Mouse (Mus musculus) lung, embryonic 15.5 days (tissue): ENCODE measurements around the gene Gm17455. TPM values are rescaled to one million over a fixed set of nuclear protein-coding genes. Genes with fewer than 3 reads are reported as not detected.

Experiments
- ATAC-seq: fragments of 200-750 bp; cut with Nextera tagmentation; 2 replicates; pipeline ENCODE4 v1.8.0; 2017; ENCODE audit warnings: moderate number of reproducible peaks, borderline replicate concordance; ENCODE audit not compliant: low FRiP score, low TSS enrichment; ENCODE audit errors: extremely low read depth
- H3K27ac ChIP-seq: fragments of 300-500 bp; sonication (generic); 2 replicates; pipeline ENCODE4 v1.5.1; 2015; ENCODE audit warnings: moderate library complexity, mild to moderate bottlenecking, inconsistent platforms
- H3K27me3 ChIP-seq: fragments of 300-500 bp; sonication (generic); 2 replicates; pipeline ENCODE4 v1.6.1; 2015; ENCODE audit warnings: inconsistent platforms
- H3K36me3 ChIP-seq: fragments of 300-500 bp; sonication (generic); 2 replicates; pipeline ENCODE4 v1.6.1; 2015; ENCODE audit warnings: inconsistent platforms
- H3K4me1 ChIP-seq: fragments of 300-500 bp; sonication (generic); 2 replicates; pipeline ENCODE4 v1.6.1; 2015; ENCODE audit warnings: inconsistent platforms
- H3K4me2 ChIP-seq: fragments of 300-500 bp; sonication (generic); 2 replicates; pipeline ENCODE4 v1.6.1; 2015; ENCODE audit warnings: inconsistent platforms, mild to moderate bottlenecking, moderate library complexity
- H3K4me3 ChIP-seq: fragments of 300-500 bp; sonication (generic); 2 replicates; pipeline ENCODE4 v1.5.1; 2015; ENCODE audit warnings: mild to moderate bottlenecking, inconsistent platforms
- H3K9ac ChIP-seq: fragments of 300-500 bp; sonication (generic); 2 replicates; pipeline ENCODE4 v1.6.1; 2015; ENCODE audit warnings: inconsistent platforms
- H3K9me3 ChIP-seq: fragments of 300-500 bp; sonication (generic); 2 replicates; pipeline ENCODE4 v1.6.1; 2016; ENCODE audit warnings: inconsistent platforms
- WGBS: fragments of 180-500 bp; shearing (Covaris S2); methylation state at CpG from one replicate; pipeline ENCODE4 v1.1.7; 2015; 5-methylcytosine and 5-hydroxymethylcytosine counted together
- polyA plus RNA-seq: library from polyadenylated mRNA; unstranded; fragments of >200 nt; fragmentation: Nextera tagmentation; extraction: Ambion mirVana; gene quantifications from 2 replicates; pipeline ENCODE4 v1.2.1, GENCODE M21; 2015

Gm17455 gene
- 0.45 and 0.54 TPM in 2 replicates for polyA plus RNA-seq

DNA sequence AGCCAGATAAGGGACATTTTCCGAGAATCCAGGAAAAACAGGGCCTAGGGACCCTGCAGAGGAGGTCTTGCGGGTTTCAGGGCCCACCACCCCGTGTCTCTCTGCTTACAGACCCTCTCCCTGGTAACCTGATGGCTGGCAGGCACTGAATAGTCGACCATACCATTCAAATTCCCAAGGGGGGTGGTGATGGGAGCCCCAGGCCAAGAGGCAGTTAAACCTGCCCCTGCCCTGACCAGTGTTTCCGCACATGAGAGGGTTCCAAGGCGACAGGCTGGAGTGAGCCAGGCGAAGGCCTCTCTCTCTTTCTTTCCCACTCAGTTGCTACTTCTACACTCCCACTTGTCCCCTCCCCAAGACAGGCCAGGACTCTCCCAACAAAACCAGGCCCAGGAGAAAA, at the start of gene Gm17455:
TSS of gene Gm17455 (plus strand) at position 278 of the 400 bp plus-strand sequence.
- no peaks in the 10 kb centered on the region for H3K27me3 ChIP-seq
- H3K4me3 ChIP-seq: no peak within 1 kb of the TSS
- no peak for ATAC-seq
- H3K36me3 ChIP-seq: no peaks in the 10 kb centered on the region
- H3K4me1 ChIP-seq: no peaks in the 10 kb centered on the region
- no peak within 1 kb of the TSS for H3K4me2 ChIP-seq
- 39% methylated on average over 7 of the region's 7 CpGs for WGBS
- no peaks in the 10 kb centered on the region for H3K9me3 ChIP-seq
- H3K27ac ChIP-seq: no peak within 1 kb of the TSS
- H3K9ac ChIP-seq: no peak within 1 kb of the TSS

DNA sequence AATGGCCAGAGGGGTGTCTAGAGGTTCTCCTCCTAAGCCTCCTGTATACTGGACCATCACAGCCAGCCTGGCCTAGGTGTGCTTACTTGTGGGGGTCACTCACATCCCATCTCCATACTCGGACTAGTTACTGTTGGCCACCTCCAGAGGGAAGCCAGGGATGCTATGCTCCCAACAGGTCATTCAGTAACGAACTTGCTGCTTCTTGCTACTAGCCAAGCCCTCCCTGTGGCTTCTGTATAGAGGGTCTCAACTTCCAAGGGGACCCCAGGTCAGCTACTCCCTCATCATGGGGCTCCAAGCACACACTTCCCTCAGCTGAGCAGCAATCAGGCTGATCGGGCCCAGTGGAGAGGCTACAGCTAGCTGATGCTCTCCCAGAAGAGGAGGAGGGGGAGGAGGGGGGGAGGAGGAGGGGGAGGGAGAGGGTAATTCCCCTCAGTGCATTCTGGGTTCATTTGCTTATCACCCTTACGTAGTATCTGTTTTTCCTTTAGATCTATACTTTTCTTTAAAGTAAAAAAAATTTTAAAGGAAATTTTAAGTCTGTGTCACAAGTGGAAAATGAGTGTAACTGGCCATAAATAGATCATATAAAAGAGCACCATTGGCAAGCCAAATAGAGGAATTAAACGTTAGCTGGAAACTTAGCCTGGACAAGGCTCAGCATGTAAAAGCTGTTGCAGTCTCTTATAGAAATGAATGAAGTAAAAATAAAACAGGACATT, 49.3 kb upstream of the Gm17455 start:
- Histone ChIP-seq H3K27ac (peak overlapping the region; percentile 95), H3K4me3 (peak overlapping the region; percentile 22; the same call in 1 of the 2 replicates), H3K27me3 (0 out of 2 replicates have a peak, but pooled peaks cover 6% of the 10 kb centered on the region), H3K36me3 (no peaks in the 10 kb centered on the region), H3K4me2 (peak overlapping the region; percentile 40), H3K9me3 (no peaks in the 10 kb centered on the region), H3K4me1 (peaks cover 70% of the 10 kb centered on the region), H3K9ac (no peak overlapping the region)
- ATAC-seq: no peak
- 42% methylated on average over 5 of the region's 5 CpGs for WGBS

GRCm38 (mm10) chr10:60350805-60351167, 48.7 kb upstream of the Gm17455 start:
- no peak overlapping the region for H3K9ac ChIP-seq
- H3K27ac ChIP-seq: peak overlapping the region; percentile 95
- H3K27me3 ChIP-seq: 0 out of 2 replicates have a peak, but pooled peaks cover 6% of the 10 kb centered on the region
- peak; percentile 23 for ATAC-seq
- 5% methylated on average over 3 of the region's 3 CpGs for whole genome bisulfite sequencing
- H3K4me2 ChIP-seq: peak overlapping the region; percentile 40
- H3K4me3 ChIP-seq: peak overlapping the region; percentile 22; the same call in 1 of the 2 replicates
- no peaks in the 10 kb centered on the region for H3K36me3 ChIP-seq
- H3K9me3 ChIP-seq: no peaks in the 10 kb centered on the region
- H3K4me1 ChIP-seq: peaks cover 70% of the 10 kb centered on the region

GRCm38 (mm10) chr10:60351248-60351647, 48.3 kb upstream of the Gm17455 start:
- Histone ChIP-seq H3K4me3 (no peak overlapping the region), H3K9ac (no peak overlapping the region), H3K9me3 (no peaks in the 10 kb centered on the region), H3K4me2 (peak overlapping the region; percentile 40), H3K27me3 (0 out of 2 replicates have a peak, but pooled peaks cover 6% of the 10 kb centered on the region), H3K27ac (peak overlapping the region; percentile 95), H3K4me1 (peaks cover 66% of the 10 kb centered on the region), H3K36me3 (no peaks in the 10 kb centered on the region)
- 11% methylated on average over 3 of the region's 3 CpGs for WGBS
- ATAC-seq: peak; percentile 49

GRCm38 (mm10) chr10:60351761-60352455, 47.6 kb upstream of the Gm17455 start:
- Histone ChIP-seq H3K27ac (peak overlapping the region; percentile 95), H3K27me3 (0 out of 2 replicates have a peak, but pooled peaks cover 6% of the 10 kb centered on the region), H3K9me3 (no peaks in the 10 kb centered on the region), H3K4me2 (peak overlapping the region; percentile 40), H3K4me1 (peaks cover 60% of the 10 kb centered on the region), H3K36me3 (no peaks in the 10 kb centered on the region), H3K4me3 (no peak overlapping the region), H3K9ac (no peak overlapping the region)
- ATAC-seq: peak; percentile 87
- WGBS: 15% methylated on average over 7 of the region's 7 CpGs

DNA sequence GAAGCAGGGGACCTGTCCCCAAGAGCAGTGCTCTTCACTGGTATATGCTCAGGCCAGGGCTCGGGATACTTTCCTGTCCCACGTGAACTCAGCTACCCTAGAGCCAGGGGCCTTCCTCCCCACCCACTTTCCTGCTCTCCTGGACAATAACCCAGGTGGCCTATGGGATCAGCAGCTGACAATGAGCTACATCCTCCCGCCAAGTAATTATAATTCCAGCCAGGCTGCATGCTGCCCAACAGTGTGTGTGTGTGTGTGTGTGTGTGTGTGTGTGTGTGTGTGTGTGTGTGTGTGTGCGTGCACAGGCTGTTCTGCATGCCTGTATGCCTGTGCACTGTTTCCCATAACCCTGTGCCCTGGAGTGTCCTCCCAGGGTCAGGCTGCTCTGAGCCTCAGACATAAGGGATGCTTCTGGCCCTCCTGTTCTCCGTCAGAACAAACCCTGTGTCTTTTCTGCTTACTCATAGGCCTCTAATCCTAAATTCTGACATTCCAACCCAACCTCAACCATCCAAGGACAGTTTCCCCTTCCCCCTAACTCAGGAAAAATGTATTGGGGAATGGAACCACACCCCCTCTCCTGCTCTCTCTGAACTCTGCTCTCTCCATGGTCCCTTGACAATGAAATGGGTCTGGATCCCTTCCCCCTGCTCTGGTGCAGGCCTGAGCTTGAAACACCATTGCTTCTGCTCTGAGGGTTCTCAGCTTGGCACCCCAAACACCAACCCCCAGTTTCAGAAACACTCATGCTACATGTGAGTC, 46.1 kb upstream of the Gm17455 start:
- Histone ChIP-seq H3K4me3 (no peak overlapping the region), H3K27ac (no peak overlapping the region), H3K27me3 (no peaks in the 10 kb centered on the region), H3K9me3 (no peaks in the 10 kb centered on the region), H3K4me2 (no peak overlapping the region), H3K36me3 (no peaks in the 10 kb centered on the region), H3K9ac (no peak overlapping the region), H3K4me1 (peaks cover 45% of the 10 kb centered on the region)
- 56% methylated on average over 5 of the region's 5 CpGs for WGBS
- no peak for ATAC-seq

DNA sequence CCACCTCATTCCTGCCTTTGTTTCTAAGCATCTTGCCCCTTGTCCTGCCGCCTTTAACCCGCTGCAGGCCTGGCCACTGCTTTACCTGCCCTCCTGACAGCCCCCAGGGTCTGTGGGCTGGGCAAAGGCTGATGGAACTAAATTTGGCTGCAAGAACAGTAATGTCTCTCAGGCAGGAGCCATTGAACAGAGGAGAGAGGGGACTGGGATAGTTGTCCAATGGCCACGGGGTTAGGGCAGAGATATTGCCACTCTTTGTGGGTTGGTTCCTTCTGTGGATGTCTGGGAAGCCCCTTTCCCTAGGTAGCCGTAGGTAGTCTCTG, 45.6 kb upstream of the Gm17455 start:
- Histone ChIP-seq H3K27ac (no peak overlapping the region), H3K27me3 (no peaks in the 10 kb centered on the region), H3K9ac (no peak overlapping the region), H3K4me2 (no peak overlapping the region), H3K36me3 (no peaks in the 10 kb centered on the region), H3K9me3 (no peaks in the 10 kb centered on the region), H3K4me3 (no peak overlapping the region), H3K4me1 (peaks cover 40% of the 10 kb centered on the region)
- 89% methylated on average over 4 of the region's 4 CpGs for whole genome bisulfite sequencing
- no peak for ATAC-seq

DNA sequence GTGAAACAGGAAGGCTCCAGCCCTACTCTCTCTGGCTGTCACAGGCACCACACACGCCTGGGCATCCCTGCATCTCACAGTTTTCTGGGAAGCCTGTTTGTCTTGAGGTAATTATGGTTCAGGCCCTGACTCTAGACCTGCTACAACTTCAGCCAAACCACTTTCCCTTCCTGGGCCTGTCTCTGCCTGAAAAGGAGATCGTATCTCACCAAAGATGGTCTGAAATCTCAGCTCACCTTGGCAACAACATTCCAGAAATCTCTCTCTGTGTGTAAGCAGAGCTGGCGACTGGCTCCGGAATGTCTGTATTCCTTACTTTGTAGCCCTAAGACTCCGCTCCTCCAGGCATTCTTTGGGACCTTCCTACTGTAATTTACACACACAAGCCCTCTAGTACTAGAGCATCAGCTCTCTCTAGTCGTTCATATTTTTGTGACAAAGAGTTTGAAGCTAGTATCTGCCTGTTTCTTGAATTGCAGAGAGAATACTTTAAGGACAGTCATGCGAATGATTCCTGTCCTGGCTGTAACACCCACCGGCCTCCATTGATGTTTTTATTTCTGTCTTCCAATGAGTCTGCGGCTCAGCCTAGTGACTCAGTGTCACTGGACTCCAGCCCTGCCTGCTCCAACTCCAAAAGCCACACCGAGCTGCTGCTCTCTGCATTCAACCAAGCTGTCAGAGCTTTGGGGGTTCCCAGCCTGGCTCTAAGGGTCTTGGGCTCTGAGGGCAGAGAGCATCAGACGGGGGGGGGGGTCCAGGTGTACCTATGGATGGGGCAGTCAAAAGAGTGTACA, 44.4 kb upstream of the Gm17455 start:
- H3K27ac ChIP-seq: no peak overlapping the region
- no peaks in the 10 kb centered on the region for H3K9me3 ChIP-seq
- WGBS: 51% methylated on average over 11 of the region's 11 CpGs
- no peak for ATAC-seq
- H3K27me3 ChIP-seq: no peaks in the 10 kb centered on the region
- H3K4me3 ChIP-seq: no peak overlapping the region
- no peaks in the 10 kb centered on the region for H3K36me3 ChIP-seq
- peaks cover 29% of the 10 kb centered on the region for H3K4me1 ChIP-seq
- H3K9ac ChIP-seq: no peak overlapping the region
- H3K4me2 ChIP-seq: no peak overlapping the region

DNA sequence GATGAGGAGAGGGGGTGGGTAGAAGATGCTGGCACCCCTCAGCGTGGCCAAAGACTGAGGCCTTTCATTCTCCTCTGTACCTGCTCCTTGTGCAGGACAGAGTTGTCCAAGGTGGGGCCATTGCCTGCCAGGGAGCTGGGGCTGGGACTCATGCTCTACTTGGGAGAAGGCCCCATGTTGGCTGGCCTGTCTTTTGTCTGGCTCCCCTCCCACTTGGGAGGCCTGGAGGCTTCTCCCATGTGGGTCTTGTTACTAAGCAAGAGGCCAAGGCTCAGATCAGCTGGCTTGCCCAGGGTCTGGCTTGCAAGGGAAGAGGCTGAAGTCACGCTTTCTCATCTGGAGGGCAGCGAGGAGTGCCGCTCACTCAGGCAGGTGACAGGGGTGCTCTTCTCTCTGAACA, 42.1 kb upstream of the Gm17455 start:
- Histone ChIP-seq H3K4me1 (peaks cover 16% of the 10 kb centered on the region), H3K4me2 (no peak overlapping the region), H3K9me3 (no peaks in the 10 kb centered on the region), H3K27ac (no peak overlapping the region), H3K36me3 (no peaks in the 10 kb centered on the region), H3K4me3 (no peak overlapping the region), H3K27me3 (no peaks in the 10 kb centered on the region), H3K9ac (no peak overlapping the region)
- no peak for ATAC-seq
- WGBS: 89% methylated on average over 4 of the region's 4 CpGs

- Histone ChIP-seq H3K4me3 (no peak overlapping the region), H3K4me1 (peaks cover 14% of the 10 kb centered on the region), H3K4me2 (no peak overlapping the region), H3K36me3 (no peaks in the 10 kb centered on the region), H3K27me3 (no peaks in the 10 kb centered on the region), H3K9ac (no peak overlapping the region), H3K27ac (no peak overlapping the region), H3K9me3 (no peaks in the 10 kb centered on the region)
- ATAC-seq: no peak
- 93% methylated on average over 14 of the region's 14 CpGs for WGBS
Measured at GRCm38 (mm10) chr10:60357901-60358300, 41.6 kb upstream of the Gm17455 start.

- H3K27me3 ChIP-seq: no peaks in the 10 kb centered on the region
- H3K27ac ChIP-seq: no peak overlapping the region
- H3K4me3 ChIP-seq: no peak overlapping the region
- no peaks in the 10 kb centered on the region for H3K9me3 ChIP-seq
- H3K4me1 ChIP-seq: peaks cover 11% of the 10 kb centered on the region
- no peaks in the 10 kb centered on the region for H3K36me3 ChIP-seq
- no peak overlapping the region for H3K9ac ChIP-seq
- no peak for ATAC-seq
- H3K4me2 ChIP-seq: no peak overlapping the region
- WGBS: 46% methylated on average over 4 of the region's 4 CpGs
Measured at GRCm38 (mm10) chr10:60358776-60359175, 40.8 kb upstream of the Gm17455 start.
